Mouse (Mus musculus) embryonic facial prominence, embryonic 10.5 days (tissue): ENCODE results near the gene Baiap2l2. TPM values are rescaled to one million over a fixed set of nuclear protein-coding genes. Genes with fewer than 3 reads are reported as not detected.

Experiments
- DNase-seq: peaks from one replicate; pipeline ENCODE4 v3.0.0-alpha.2; 2017; ENCODE audit warnings: low spot score
- H3K27ac ChIP-seq: fragments of 300-500 bp; sonication (generic); replicated peaks from 2 replicates; pipeline ENCODE4 v1.5.1; 2016; ENCODE audit warnings: mild to moderate bottlenecking
- H3K27me3 ChIP-seq: fragments of 300-500 bp; sonication (generic); replicated peaks from 2 replicates; pipeline ENCODE4 v1.6.1; 2016; ENCODE audit warnings: low read depth, mild to moderate bottlenecking; ENCODE audit not compliant: poor library complexity, severe bottlenecking
- H3K36me3 ChIP-seq: fragments of 300-500 bp; sonication (generic); replicated peaks from 2 replicates; pipeline ENCODE4 v1.6.1; 2016; ENCODE audit warnings: mild to moderate bottlenecking, moderate library complexity
- H3K4me1 ChIP-seq: fragments of 300-500 bp; sonication (generic); 2 replicates; pipeline ENCODE4 v1.6.1; 2016
- H3K4me3 ChIP-seq: fragments of 300-500 bp; sonication (generic); 2 replicates; pipeline ENCODE4 v1.5.1; 2016; ENCODE audit warnings: mild to moderate bottlenecking, moderate library complexity
- H3K9me3 ChIP-seq: fragments of 300-500 bp; sonication (generic); 2 replicates; pipeline ENCODE4 v1.6.1; 2016; ENCODE audit warnings: mild to moderate bottlenecking
- WGBS: fragments of 180-500 bp; shearing (Covaris S2); methylation state at CpG from one replicate; pipeline ENCODE4 v1.1.7; 2016; 5-methylcytosine and 5-hydroxymethylcytosine counted together
- polyA plus RNA-seq: library from polyadenylated mRNA; unstranded; fragments of >200 nt; fragmentation: Nextera tagmentation; extraction: Ambion mirVana; gene quantifications from 2 replicates; pipeline ENCODE4 v1.2.1, GENCODE M21; 2016

Baiap2l2 gene
- polyA plus RNA-seq, 1 experiment from 2014 or later: 6.0 TPM

GRCm38 (mm10) chr15:79289441-79289840, 4.1 kb upstream of the Baiap2l2 start:
- no peak for DNase-seq
- 90% methylated on average over 12 of the region's 12 CpGs for WGBS

GRCm38 (mm10) chr15:79288387-79288786, 3.0 kb upstream of the Baiap2l2 start:
- no peak for DNase-seq
- 87% methylated on average over 3 of the region's 3 CpGs for WGBS
- Histone ChIP-seq H3K4me3 (no peak overlapping the region), H3K27me3 (no peaks in the 10 kb centered on the region), H3K4me1 (peaks cover 8% of the 10 kb centered on the region), H3K27ac (no peak overlapping the region), H3K36me3 (peaks cover 38% of the 10 kb centered on the region), H3K9me3 (no peaks in the 10 kb centered on the region)

More at GRCm38 (mm10) chr15:79289441-79289840, 4.1 kb upstream of the Baiap2l2 start:
- H3K27me3 ChIP-seq: no peaks in the 10 kb centered on the region
- H3K4me1 ChIP-seq: peaks cover 8% of the 10 kb centered on the region
- H3K4me3 ChIP-seq: no peak overlapping the region
- H3K27ac ChIP-seq: no peak overlapping the region
- peaks cover 38% of the 10 kb centered on the region for H3K36me3 ChIP-seq
- no peaks in the 10 kb centered on the region for H3K9me3 ChIP-seq

GRCm38 (mm10) chr15:79287091-79287490, 1.8 kb upstream of the Baiap2l2 start:
- no peaks in the 10 kb centered on the region for H3K27me3 ChIP-seq
- H3K4me1 ChIP-seq: peaks cover 8% of the 10 kb centered on the region
- H3K9me3 ChIP-seq: no peaks in the 10 kb centered on the region
- H3K4me3 ChIP-seq: no peak overlapping the region
- H3K27ac ChIP-seq: no peak overlapping the region
- peaks cover 38% of the 10 kb centered on the region for H3K36me3 ChIP-seq
- 92% methylated on average over 7 of the region's 7 CpGs for WGBS
- DNase-seq: no peak

- DNase-seq: no peak
- peaks cover 38% of the 10 kb centered on the region for H3K36me3 ChIP-seq
- H3K9me3 ChIP-seq: no peaks in the 10 kb centered on the region
- no peak overlapping the region for H3K4me3 ChIP-seq
- no peak overlapping the region for H3K27ac ChIP-seq
- peaks cover 15% of the 10 kb centered on the region for H3K4me1 ChIP-seq
- WGBS: 90% methylated on average over 7 of the region's 7 CpGs
- no peaks in the 10 kb centered on the region for H3K27me3 ChIP-seq
Observed at GRCm38 (mm10) chr15:79286141-79286540, 804 bp upstream of the Baiap2l2 start.

GRCm38 (mm10) chr15:79283371-79283770, 2.0 kb downstream of the Baiap2l2 start:
- Histone ChIP-seq H3K27me3 (no peaks in the 10 kb centered on the region), H3K36me3 (peaks cover 27% of the 10 kb centered on the region), H3K4me3 (no peak overlapping the region), H3K9me3 (no peaks in the 10 kb centered on the region), H3K27ac (no peak overlapping the region), H3K4me1 (peaks cover 19% of the 10 kb centered on the region)
- 86% methylated on average over 4 of the region's 4 CpGs for WGBS
- DNase-seq: no peak

- H3K27ac ChIP-seq: no peak overlapping the region
- no peaks in the 10 kb centered on the region for H3K9me3 ChIP-seq
- WGBS: 80% methylated on average over 5 of the region's 5 CpGs
- no peaks in the 10 kb centered on the region for H3K27me3 ChIP-seq
- no peak overlapping the region for H3K4me3 ChIP-seq
- H3K36me3 ChIP-seq: peaks cover 18% of the 10 kb centered on the region
- peaks cover 19% of the 10 kb centered on the region for H3K4me1 ChIP-seq
- no peak for DNase-seq
Observed at GRCm38 (mm10) chr15:79282434-79282833, 2.9 kb downstream of the Baiap2l2 start.

- H3K4me1 ChIP-seq: peaks cover 19% of the 10 kb centered on the region
- no peak overlapping the region for H3K4me3 ChIP-seq
- 86% methylated on average over 1 of the region's 1 CpGs for WGBS
- peaks cover 7% of the 10 kb centered on the region for H3K36me3 ChIP-seq
- no peaks in the 10 kb centered on the region for H3K27me3 ChIP-seq
- no peak overlapping the region for H3K27ac ChIP-seq
- no peaks in the 10 kb centered on the region for H3K9me3 ChIP-seq
- DNase-seq: peak; percentile 46
Observed at GRCm38 (mm10) chr15:79281389-79281788, 3.9 kb downstream of the Baiap2l2 start.

GRCm38 (mm10) chr15:79280850-79281249, 4.5 kb downstream of the Baiap2l2 start:
- 70% methylated on average over 5 of the region's 5 CpGs for WGBS
- Histone ChIP-seq H3K4me1 (peaks cover 19% of the 10 kb centered on the region), H3K4me3 (no peak overlapping the region), H3K9me3 (no peaks in the 10 kb centered on the region), H3K36me3 (peaks cover 2% of the 10 kb centered on the region), H3K27me3 (no peaks in the 10 kb centered on the region), H3K27ac (no peak overlapping the region)
- no peak for DNase-seq

GRCm38 (mm10) chr15:79280209-79280608, 5.1 kb downstream of the Baiap2l2 start:
- Histone ChIP-seq H3K27me3 (no peaks in the 10 kb centered on the region), H3K36me3 (no peaks in the 10 kb centered on the region), H3K4me1 (peaks cover 16% of the 10 kb centered on the region), H3K4me3 (no peak overlapping the region), H3K9me3 (no peaks in the 10 kb centered on the region), H3K27ac (no peak overlapping the region)
- WGBS: 25% methylated on average over 6 of the region's 6 CpGs
- DNase-seq: peak; percentile 41

GRCm38 (mm10) chr15:79277728-79278127, 7.6 kb downstream of the Baiap2l2 start:
- Histone ChIP-seq H3K4me3 (no peak overlapping the region), H3K36me3 (no peaks in the 10 kb centered on the region), H3K9me3 (no peaks in the 10 kb centered on the region), H3K4me1 (peaks cover 15% of the 10 kb centered on the region), H3K27ac (no peak overlapping the region), H3K27me3 (peaks cover 11% of the 10 kb centered on the region)
- DNase-seq: no peak
- WGBS: 61% methylated on average over 10 of the region's 10 CpGs

- 64% methylated on average over 10 of the region's 10 CpGs for WGBS
- H3K4me3 ChIP-seq: no peak overlapping the region
- H3K36me3 ChIP-seq: no peaks in the 10 kb centered on the region
- no peaks in the 10 kb centered on the region for H3K9me3 ChIP-seq
- H3K27me3 ChIP-seq: peaks cover 48% of the 10 kb centered on the region
- H3K27ac ChIP-seq: no peak overlapping the region
- peaks cover 19% of the 10 kb centered on the region for H3K4me1 ChIP-seq
- DNase-seq: no peak
Observed at GRCm38 (mm10) chr15:79273020-79273419, 12.3 kb downstream of the Baiap2l2 start.

- H3K27ac ChIP-seq: 0 out of 2 replicates have a peak overlapping the region, but pooled peaks have one; percentile 69
- DNase-seq: peak; percentile 72
- H3K9me3 ChIP-seq: no peaks in the 10 kb centered on the region
- WGBS: 13% methylated on average over 17 of the region's 17 CpGs
- peaks cover 23% of the 10 kb centered on the region for H3K4me1 ChIP-seq
- peak overlapping the region; percentile 59 for H3K4me3 ChIP-seq
- no peaks in the 10 kb centered on the region for H3K36me3 ChIP-seq
- H3K27me3 ChIP-seq: peaks cover 60% of the 10 kb centered on the region
Observed at GRCm38 (mm10) chr15:79271124-79271746, 14.1 kb downstream of the Baiap2l2 start.

GRCm38 (mm10) chr15:79270317-79271123, 14.8 kb downstream of the Baiap2l2 start:
- WGBS: 1% methylated on average over 33 of the region's 33 CpGs

More at GRCm38 (mm10) chr15:79270317-79271123, 14.8 kb downstream of the Baiap2l2 start:
- DNase-seq: peak; percentile 81
- H3K4me1 ChIP-seq: peaks cover 25% of the 10 kb centered on the region
- H3K36me3 ChIP-seq: no peaks in the 10 kb centered on the region
- peak overlapping the region; percentile 69 for H3K27ac ChIP-seq
- H3K9me3 ChIP-seq: no peaks in the 10 kb centered on the region
- H3K4me3 ChIP-seq: peak overlapping the region; percentile 59
- H3K27me3 ChIP-seq: peaks cover 67% of the 10 kb centered on the region
